Mouse (Mus musculus) right cerebral cortex, postnatal 36 days (tissue): ENCODE measurements around the gene Zfp213.
"Not testable (repeated sequence)": the region's sequence is repeated elsewhere in the genome, so short reads cannot be mapped to it uniquely, and the experiment has no call there.

Experiments used
- DNase-seq, 2 experiments: peaks; one replicate each; pipeline ENCODE4 v3.0.0; 2022; ENCODE audit warnings: low spot score in 2 of 2, mixed read lengths in 1 of 2

The Zfp213 gene

GRCm38 (mm10) chr17:23544766-23545165 is 19.3 kb downstream of the Zfp213 start:
- no peak for DNase-seq

- DNase-seq, result no peak
These were observed 20.1 kb downstream of the Zfp213 start for GRCm38 (mm10) chr17:23543983-23544382.

GRCm38 (mm10) chr17:23543325-23543724 is 20.7 kb downstream of the Zfp213 start:
- no peak for DNase-seq

- no peak for DNase-seq
These were observed 21.2 kb downstream of the Zfp213 start for GRCm38 (mm10) chr17:23542835-23543234.

GRCm38 (mm10) chr17:23542004-23542720 is 21.9 kb downstream of the Zfp213 start:
- no peak for DNase-seq

GRCm38 (mm10) chr17:23540605-23541475 is 23.2 kb downstream of the Zfp213 start:
- no peak for DNase-seq

GRCm38 (mm10) chr17:23540106-23540505 is 23.9 kb downstream of the Zfp213 start:
- DNase-seq, result no peak

GRCm38 (mm10) chr17:23539608-23540007 is 24.4 kb downstream of the Zfp213 start:
- no peak for DNase-seq

- no peak for DNase-seq
These were observed 25.6 kb downstream of the Zfp213 start for GRCm38 (mm10) chr17:23538299-23539015.

- no peak for DNase-seq
These were observed 26.3 kb downstream of the Zfp213 start for GRCm38 (mm10) chr17:23537554-23538255.

GRCm38 (mm10) chr17:23535046-23535788 is 28.8 kb downstream of the Zfp213 start:
- DNase-seq, result not testable (repeated sequence)

- not testable (repeated sequence) for DNase-seq
These were observed 30.2 kb downstream of the Zfp213 start for GRCm38 (mm10) chr17:23533591-23534490.

GRCm38 (mm10) chr17:23531408-23531807 is 32.6 kb downstream of the Zfp213 start:
- DNase-seq, result not testable (repeated sequence)

GRCm38 (mm10) chr17:23522941-23523732 is 40.9 kb downstream of the Zfp213 start:
- DNase-seq, result not testable (repeated sequence)

- DNase-seq, result no peak
These were observed 45.2 kb downstream of the Zfp213 start for GRCm38 (mm10) chr17:23518701-23519423.
